Mouse (Mus musculus) right cerebral cortex, postnatal 25 days (tissue): ENCODE data around the gene Gsta2.
"Not testable (repeated sequence)": the region's sequence is repeated elsewhere in the genome, so short reads cannot be mapped to it uniquely, and the experiment has no call there.

Experiments used
- DNase-seq: peaks from one replicate; pipeline ENCODE4 v3.0.0; 2022

The Gsta2 gene

GRCm38 (mm10) chr9:78296089-78296488 lies 59.5 kb downstream of the Gsta2 start:
- DNase-seq = peak; percentile 5

GRCm38 (mm10) chr9:78294781-78295180 lies 60.8 kb downstream of the Gsta2 start:
- not testable (repeated sequence) for DNase-seq

- not testable (repeated sequence) for DNase-seq
Measured at GRCm38 (mm10) chr9:78293683-78294082, 61.9 kb downstream of the Gsta2 start.

DNA sequence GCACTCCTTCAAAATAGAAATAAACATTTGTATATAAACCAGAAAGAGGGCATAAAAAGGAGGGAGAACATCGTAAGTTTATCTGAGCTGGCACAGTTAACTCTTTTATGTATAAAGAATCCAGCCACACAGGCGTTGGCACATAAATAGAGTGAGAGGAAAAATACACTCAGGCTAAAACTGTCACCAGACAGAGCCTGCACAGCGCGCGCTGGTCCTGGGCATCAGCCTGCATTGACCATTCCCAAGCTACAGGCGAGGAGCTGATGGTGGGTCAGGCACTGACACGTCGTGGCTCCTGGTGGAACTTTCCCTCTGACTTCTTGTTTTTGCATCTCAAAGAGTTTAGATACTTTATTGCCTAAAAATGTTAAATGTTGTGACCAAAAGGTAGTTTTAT lies 63.1 kb downstream of the Gsta2 start:
- DNase-seq = not testable (repeated sequence)

DNA sequence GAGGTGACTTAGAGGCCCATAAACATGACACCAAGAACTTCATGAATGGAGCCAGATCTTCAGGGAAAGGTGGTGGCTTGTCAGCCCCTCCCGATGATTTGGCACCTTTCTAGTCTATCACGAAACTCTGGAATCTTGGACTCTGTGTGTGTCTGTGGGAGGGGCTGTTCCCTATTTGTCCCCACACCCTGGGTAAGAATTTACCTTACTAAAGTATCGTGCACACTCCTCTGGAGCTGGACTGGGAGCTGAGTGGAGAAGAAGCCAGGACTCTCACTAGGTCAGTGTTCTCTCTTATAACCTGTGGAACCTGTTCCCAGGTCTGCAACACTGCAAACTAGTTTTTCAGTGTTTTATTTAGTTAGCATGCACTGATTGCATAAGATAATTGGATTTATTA lies 65.9 kb downstream of the Gsta2 start, which contains the start of gene Gm10639:
Gene Gm10639, plus strand, starts transcription at position 201 of the 400 bp plus-strand sequence.
- not testable (repeated sequence) for DNase-seq

- not testable (repeated sequence) for DNase-seq
Measured at GRCm38 (mm10) chr9:78289063-78289462, 66.5 kb downstream of the Gsta2 start.

GRCm38 (mm10) chr9:78282002-78282711 lies 73.4 kb downstream of the Gsta2 start:
- not testable (repeated sequence) for DNase-seq
